Mouse (Mus musculus) retina, embryonic 14.5 days (tissue): ENCODE data around the gene Itk.

Source experiments
- DNase-seq: peaks from one replicate; pipeline ENCODE4 v3.0.0-alpha.2; 2015; ENCODE audit warnings: low spot score

Gene Itk

DNA sequence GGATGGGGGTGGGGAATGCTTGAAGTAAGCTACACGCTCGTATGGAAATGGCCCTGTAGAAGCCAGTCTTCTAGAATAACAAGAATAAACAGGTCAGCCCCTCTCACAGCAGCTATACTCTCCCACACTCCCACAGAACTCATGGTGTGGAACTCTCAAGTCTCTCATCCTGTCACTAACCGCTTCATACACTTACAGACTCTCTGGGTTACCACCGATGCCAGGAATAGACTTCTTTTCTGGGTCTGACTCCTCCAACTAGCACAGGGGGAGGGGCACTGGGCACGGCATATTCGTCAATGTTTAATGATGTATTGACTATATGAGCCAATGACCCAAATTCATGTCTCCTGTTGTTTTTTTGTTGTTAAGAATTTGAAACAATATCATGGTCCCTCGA is 82.5 kb downstream of the Itk start:
- DNase-seq: no peak

DNA sequence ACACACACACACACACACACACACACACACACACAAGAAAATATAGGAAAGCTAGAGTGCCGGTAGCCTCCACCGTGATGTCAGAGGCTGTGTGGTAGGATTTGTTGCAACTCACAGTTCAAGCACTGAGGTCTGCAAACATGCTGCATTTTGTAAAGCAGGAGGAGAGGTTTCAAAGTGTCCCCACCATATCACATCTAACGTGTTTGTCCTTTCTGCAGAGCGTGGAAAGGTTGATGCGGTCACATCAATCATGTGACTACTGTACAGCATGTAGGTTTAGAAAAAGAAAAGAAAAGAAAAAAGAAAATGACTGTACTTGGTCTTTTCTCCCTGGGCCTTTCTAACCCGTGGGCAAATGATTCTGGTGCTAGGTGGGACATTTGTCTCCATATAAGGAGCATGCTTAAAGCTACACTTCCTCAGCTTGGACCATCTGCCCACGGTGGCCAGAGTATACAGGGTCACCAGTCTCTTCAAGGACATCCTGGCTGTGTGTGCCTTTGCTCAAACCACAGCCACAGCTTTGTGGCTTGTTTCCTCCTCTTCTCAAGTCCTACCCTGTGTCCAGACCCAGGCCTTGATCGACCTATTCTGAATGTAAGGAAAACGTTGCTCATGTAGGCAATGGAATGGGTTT is 83.3 kb downstream of the Itk start:
- DNase-seq: no peak

DNA sequence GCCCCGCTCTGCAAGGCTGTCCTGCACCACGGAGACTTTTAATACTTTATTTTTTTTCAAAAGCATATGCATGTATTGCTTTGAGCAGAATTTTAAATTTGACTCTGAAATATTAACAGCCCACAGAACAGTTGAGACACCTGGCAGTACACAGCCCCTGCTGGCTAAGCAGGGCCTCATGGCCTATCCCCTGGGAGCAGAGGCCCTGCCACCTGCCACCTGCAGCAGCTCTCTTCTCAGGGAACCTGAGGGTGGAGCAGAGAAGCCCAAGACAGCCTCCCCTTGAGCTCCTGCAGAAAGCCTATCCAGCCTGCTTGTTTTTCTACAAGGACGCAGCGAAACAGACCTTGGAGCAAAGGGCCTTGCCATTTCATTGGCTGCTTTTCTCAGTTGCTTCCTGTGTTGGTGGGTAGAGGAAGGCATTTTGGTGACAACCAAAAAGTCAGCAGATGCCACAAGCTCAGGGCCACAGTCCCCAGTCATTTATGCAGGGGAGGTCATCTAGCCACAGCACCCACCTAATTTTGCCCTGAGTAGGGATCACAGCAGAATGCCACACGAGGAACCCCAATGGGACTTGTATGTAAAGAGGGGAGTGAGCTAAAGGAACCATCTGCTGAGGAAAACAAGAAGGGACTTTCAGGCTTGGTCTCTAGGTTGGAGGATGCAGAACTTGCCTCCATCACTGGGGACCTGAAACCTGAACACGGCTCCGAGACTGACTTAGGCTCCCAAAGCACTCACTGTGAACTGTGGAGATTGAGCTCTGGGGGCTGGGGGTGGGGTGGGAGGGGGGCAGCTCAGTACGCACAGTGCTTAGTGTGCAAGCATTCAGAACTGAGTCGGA is 84.2 kb downstream of the Itk start:
- no peak for DNase-seq

DNA sequence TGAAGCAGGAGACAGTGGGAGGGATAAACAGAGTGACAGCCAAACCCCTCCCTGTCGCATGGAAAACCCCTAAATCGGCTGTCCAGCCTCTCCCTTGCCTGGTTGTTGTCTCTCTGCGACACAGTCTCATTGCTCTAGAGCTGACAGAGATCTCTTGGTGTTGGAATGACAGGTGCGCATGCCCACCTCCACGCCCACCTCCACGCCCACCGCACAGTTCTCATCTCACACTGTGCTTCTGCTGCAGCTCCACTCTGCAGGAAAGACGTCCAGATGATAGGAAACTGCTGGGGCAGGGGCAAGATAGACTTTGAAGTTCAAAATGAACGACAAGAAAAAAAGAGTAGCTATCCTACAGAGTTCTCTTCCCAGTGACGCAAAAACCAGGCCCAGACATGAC is 85.2 kb downstream of the Itk start:
- DNase-seq: no peak

DNA sequence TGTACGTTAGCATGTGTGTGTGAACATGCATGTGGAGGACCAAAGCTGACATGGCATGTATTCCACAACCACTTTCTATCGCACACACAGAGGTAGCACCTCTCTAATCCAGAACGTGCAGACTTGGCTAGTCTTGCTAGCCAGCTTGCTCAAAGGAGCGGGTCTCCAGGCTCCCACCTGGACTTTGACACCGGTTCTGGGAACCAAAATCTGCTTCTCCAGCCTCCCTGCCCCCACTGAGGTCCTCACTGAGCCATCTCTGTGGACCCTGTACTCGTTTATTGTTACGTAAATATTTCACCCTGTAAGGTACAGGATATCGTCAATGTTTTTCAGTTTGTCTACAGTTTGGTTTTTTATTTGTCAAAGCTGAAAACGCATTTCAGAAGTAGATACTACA is 86.8 kb downstream of the Itk start:
- DNase-seq: no peak

DNA sequence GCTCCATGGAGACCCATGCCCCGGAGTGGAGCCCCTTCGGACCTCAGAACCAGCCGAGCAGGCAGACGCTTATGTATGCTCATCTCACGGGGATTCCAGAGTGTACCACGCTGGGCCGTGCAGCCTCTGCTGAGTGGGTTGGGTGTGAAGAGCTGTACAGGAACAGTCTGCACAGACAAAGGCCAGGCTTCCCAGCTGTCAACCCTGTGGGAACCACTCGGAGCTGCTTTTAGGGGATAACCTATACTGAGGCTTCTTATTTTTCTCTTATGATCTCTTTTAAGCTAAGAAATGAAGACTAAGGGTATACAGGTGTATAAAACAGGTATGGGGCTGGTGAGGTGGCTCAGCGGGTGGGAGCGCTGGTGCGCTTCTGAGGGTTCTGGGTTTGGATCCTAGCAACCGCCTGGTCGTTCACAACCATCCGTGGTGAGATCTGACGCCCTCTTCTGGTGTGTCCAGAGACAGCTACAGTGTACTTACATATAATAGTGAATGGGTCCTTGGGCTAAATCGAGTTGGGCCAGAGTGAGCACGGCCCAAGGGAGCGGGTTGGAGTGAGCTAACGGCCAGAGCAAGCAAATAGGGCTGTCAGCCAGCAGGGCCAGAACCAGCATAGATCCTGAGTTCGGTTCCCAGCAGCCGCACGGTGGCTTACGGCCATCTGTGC is 87.6 kb downstream of the Itk start:
- no peak for DNase-seq

DNA sequence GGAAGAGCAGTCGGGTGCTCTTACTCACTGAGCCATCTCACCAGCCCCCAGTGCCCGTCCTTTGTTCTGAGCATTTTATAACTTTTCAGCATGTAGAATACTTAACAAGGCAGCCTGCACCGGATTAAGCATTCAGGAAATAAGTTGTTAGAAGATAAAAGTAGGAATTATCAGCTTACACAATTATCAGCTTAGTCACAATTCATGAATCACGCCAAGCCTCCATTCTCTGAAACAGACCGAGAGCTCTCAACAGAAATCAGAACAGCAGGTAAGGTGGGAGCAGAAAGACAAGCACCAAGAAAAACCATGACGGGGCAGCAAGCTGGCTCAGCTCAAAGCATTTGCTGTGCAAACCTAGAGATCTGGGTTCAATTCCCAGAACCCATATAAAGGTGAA is 89.4 kb downstream of the Itk start:
- DNase-seq: no peak

DNA sequence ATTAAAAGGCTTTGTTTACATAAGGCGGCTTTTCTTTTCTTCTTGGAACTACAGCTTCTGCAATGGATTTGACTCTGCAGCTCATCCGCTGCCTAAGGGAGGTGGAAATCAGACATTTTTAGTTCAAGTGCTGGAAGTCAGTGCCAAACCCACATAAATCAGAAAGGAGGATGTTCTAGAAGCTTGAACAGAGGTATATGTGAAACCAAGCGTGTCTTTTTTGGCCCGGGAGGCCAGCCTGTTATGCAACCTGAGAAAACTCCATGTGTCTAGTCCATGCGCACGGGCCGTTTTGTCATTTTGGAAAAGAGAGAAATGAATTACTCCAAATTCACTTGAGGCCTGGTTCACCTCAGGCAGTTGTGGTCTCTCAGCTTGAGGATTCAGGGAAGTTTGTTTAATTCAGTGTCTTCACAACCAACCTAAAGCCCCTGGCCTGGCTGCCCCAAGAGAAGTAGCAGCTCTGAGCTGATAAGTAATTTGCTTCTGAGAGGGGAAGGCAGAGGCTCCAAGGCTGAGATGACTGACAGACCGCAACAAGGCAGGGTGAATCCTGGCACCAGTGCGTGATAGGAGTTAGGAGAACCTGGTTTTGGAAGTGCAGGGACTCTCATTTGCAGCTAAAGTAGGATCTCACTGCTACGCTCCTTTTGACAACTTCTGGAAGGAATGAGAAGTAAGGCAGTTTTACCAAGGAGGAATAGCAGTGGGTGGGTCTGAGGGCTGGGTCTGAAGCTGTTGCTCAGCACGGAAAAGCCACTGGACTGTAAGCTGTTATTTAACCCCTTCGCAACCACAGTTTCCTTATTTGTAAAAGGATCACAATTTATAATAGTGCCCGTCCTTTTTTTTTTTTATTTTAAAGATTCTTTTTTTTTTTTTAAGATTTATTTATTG is 90.2 kb downstream of the Itk start:
- DNase-seq: no peak

DNA sequence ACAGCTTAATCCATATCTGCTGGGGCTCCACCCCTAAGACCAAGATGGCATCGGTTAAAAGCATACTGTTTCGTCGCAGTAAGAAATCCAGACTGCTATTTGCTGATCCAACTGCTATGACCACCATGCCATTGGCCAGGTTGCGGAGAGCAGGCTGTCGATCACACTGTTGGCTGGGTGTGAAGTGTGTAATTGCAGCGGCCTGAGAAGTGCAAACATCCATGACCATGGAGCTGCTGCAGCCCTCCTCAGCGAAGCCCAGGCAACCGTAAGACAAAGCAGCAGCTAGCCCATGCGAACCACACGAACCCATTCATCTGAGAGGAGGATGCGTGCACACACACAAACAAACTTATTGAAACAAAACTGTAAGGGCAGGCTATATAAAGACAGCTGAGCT is 94.9 kb downstream of the Itk start:
- DNase-seq: no peak

DNA sequence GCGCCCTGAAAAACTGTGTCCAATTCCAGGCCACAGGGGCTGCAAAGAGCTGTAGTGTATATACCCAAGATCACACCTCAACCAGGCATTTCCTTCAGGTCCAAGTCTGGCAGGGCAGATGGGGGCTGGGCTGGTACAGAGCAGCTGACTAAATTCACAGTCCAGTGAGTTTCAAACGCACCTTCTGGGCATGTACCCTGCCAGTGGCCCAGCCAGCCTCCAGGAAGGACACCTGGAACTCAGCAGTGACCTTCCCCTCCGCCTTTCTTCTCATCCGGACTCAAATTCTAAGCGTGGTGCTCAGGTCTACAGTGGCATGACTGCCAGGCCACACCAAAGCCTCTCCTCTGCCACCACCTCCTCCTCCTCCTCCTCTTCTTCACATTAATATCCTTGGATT is 95.8 kb downstream of the Itk start:
- DNase-seq: no peak

DNA sequence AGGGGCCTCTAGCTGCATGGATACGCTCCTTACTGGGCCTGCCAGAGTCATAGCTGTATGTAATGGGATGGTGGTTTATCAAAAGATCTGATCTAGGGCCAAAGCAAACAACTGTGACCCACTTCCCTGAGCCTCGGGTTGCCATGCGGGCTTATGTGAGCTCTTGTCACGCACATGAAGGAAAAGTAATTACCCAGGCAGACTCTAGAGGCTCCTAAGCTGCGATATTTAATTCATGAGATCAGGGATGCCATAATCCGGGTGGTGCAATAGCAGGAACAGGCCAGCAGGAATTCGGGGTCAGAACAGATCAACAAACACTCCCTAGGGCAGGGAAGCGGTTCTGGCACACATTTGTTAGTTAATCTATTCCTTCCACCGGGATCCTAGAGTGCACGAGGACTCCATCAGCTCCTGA is 98.3 kb downstream of the Itk start:
- peak; percentile 57 for DNase-seq

DNA sequence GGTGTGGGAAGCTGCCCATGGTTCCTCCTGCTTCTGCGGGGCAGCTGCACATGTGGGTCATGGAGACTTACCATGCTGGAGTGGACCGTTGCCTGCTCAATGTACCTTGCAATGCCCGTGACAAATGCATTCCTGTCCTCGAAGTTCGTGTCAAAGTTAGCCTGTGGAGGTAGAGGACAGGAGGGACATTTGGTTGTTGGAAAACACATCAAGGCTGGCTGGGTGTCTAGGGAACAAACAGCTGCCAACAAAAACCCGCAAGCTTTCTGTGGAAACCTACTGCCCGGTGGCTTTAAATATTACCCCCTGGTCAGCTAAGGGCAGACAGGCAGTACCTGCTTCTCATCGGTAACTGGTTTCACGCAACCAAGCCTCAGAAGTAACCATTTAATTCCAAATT is 99.8 kb downstream of the Itk start:
- no peak for DNase-seq

DNA sequence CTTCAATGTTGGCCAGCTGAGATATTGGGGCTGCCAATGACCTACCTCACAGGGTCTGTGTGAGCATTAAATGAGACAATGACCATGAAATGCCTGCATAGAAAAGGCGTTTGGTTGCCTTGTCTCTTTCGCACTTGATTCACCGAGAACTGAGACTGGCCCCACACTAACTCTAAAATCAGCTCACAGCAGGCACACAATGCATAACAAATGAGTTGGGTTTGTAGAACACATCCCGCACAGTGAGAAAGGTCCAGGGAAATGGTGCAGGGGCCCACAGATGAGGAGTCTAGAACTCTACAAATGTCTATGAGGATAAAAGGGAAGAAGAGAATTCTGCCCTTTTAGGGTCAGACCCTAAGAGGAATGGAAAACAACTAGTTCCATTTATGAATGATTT is 100.3 kb downstream of the Itk start:
- no peak for DNase-seq

DNA sequence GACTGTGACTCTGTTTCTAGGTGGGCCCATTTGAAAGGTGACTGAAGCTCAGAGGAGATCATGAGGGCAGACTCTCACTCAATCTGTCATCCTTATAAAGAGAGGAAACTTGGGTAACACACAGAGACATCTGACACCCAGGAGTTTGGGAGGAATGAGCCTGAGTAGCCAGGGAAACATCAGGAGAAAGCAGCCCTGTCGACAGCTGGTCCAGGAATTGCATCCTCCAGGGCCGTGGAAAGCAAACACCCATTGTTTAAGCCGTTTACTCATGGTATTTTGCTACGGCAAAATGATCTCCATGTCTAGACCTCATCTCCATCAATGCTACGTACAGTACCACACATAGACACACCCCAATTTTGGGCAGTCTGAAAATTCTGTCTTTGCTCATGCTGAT is 101.2 kb downstream of the Itk start:
- DNase-seq: no peak

DNA sequence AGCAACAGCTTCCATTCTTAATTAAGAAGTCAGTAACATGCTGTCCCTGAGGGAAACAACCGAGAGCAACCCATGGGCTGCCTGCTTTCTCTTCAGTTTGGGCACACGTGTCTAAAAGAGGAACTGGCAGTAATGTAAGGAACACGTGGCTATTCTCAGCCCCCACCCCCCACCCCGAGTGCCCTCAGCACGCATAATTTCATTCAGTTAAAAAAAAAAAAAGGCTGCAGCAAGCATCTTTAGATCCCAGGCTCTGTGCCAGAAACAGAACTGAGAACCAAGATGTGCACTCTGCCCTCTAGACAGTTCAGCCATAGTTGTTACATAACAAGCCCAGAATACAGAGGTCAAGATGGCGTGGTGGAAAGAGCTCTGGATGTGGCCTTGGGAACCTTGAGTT is 102.5 kb downstream of the Itk start:
- no peak for DNase-seq

DNA sequence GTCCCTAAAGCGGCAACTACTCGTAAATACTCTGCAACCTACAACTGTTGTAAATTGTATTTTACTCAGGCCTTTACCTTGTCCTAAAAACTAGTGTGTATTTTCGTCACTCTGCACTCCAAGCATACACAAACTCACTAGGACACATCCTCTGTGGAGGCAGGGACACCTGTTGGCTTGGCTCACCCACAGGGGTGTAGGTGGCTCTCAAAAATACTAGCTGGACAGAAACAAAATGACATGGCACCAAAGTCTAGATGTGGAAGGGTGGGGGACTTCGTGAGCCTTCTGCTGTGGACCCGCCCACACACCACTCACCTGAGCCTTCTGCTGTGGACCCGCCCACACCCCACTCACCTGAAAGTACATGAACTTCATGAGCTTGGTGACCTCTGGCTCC is 105.5 kb downstream of the Itk start:
- DNase-seq: no peak

DNA sequence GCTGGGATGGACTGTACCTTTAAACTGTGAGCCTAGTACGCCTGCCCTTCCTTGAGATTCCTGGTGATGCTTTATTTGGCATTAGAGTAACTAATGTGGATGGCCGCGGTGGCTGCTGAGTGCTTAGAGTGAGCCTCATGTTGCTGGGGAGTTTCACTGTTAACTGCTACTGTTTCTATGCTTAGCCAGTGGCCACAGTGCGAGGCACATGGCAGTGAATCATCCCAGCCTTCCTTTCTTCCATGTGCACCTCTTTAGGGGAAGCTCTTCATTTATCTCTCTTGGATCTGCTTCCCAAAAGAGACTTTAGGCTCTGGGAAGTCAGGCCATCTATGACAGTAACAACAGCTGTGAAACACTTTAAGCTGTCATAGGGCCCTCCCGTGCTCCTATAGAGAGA is 106.7 kb downstream of the Itk start:
- no peak for DNase-seq

DNA sequence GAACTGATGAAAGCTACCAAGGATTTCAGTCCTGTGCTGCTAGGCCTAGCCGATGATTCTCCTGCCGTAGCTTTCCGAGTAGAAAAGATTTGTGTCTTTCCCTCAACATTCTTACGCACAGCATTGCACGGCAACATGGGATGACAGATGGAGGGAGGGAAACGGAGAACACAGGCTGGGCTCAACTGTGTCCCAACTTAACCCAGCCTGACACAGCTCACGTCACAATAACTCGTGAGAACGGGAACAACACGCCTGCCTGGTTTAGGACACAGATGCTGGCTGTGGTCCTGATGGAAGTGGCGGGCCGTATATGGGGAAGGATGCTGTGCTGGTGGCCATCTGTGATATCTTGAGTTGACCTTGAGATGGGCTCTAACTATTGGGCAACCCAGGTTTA is 110.6 kb downstream of the Itk start:
- no peak for DNase-seq

DNA sequence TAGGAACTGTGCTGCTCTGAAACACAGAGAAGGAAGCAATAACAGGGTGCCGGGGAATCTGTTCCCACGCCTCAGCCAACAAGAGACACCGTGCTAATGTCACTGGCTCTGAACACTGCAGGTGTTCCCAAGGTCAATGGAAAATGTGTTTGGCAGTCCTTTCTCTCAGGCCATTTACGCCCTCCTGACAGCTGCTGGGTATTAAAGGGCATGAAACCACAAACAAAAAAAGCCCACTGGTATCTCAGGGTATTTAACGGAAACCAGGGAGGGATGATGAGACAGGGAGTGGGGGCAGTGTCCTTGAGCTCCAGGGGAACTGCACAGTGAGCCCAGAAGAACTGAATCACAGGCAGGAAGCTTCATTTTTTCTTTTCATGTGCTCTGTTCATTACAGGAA is 111.2 kb downstream of the Itk start:
- DNase-seq: no peak

DNA sequence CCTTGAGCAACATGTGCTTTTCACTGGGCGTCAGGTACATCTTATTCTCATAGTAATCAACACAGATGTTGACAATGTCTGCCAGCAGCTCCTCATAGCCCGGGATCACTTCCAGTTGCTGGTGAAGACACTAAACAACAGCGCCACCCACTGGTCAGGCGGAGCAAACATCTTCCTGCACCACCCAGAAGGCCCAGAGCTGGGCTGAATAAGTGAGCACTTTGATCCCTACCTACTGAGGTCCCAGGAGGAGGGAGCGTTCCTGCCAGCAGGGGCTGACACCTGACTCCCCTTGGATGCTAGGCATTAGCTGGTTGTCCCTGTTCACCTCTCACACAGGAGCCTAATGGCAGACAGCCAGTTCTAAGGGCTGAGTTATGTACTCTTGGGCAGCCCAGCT is 112.5 kb downstream of the Itk start:
- peak; percentile 64 for DNase-seq

DNA sequence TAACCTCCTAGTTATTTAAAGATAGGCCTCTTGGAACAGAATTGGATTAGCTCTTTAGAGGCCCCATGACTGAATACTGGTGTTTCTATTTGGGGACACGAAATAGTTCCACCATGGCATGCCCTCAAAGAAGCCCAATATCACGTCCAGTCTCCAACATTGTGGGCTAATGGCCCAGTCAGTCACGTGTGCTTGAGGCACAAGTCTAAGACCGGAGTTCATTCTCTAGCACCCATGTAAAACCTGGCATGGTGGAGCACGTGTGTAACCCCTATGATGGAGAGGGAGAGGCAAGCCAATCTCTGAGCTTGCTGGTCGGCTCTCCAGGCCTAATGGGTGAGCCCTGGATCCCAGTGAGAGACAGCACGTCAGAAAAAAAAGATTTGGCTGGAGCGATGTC is 113.1 kb downstream of the Itk start:
- DNase-seq: no peak

DNA sequence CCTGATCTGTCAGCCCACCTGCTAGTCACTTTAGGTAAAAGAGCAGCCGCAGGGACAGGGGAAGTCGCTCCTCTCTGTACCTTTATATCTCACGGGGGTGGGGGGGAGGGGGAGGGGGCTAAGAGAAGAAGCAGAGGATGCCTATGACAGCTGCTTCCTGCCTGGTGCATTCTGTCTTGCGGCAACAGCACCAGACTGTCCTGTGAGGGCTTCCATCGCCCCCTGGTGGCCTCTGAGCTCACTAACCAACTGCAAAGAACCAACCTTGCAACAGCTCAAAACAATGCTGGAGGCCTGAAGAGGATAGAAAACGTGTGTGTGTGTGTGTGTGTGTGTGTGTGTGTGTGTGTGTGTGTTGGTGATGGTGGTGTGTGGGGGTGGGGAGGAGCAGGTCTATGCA is 114.0 kb downstream of the Itk start:
- DNase-seq: peak; percentile 86
